Mouse (Mus musculus) A20 (cell line): ENCODE results near the gene Hipk3.

Experiments
- DNase-seq: peaks from one replicate; pipeline ENCODE4 v3.0.0-alpha.2; 2011; ENCODE audit warnings: low read depth, low spot score

Gene Hipk3

GRCm38 (mm10) chr2:104413011-104413410, 81.2 kb downstream of the Hipk3 start:
- DNase-seq: no peak

- no peak for DNase-seq
Observed at GRCm38 (mm10) chr2:104412496-104412895, 81.8 kb downstream of the Hipk3 start.

- DNase-seq: no peak
Observed at GRCm38 (mm10) chr2:104411806-104412205, 82.4 kb downstream of the Hipk3 start.

- no peak for DNase-seq
Observed at GRCm38 (mm10) chr2:104410963-104411545, 83.2 kb downstream of the Hipk3 start, which contains the start of gene D430041D05Rik. TSS of gene D430041D05Rik (minus strand) at chr2:104411013.

GRCm38 (mm10) chr2:104409851-104410821, 84.1 kb downstream of the Hipk3 start:
- no peak for DNase-seq

GRCm38 (mm10) chr2:104408351-104408750, 85.9 kb downstream of the Hipk3 start:
- no peak for DNase-seq

GRCm38 (mm10) chr2:104407913-104408312, 86.3 kb downstream of the Hipk3 start:
- no peak for DNase-seq

- no peak for DNase-seq
Observed at GRCm38 (mm10) chr2:104404036-104404435, 90.2 kb downstream of the Hipk3 start.

- DNase-seq: no peak
Observed at GRCm38 (mm10) chr2:104398651-104399290, 95.5 kb downstream of the Hipk3 start.

- no peak for DNase-seq
Observed at GRCm38 (mm10) chr2:104395961-104396360, 98.3 kb downstream of the Hipk3 start.

GRCm38 (mm10) chr2:104394769-104395168, 99.5 kb downstream of the Hipk3 start:
- DNase-seq: peak; percentile 50

GRCm38 (mm10) chr2:104392700-104393312, 101.4 kb downstream of the Hipk3 start:
- no peak for DNase-seq

- DNase-seq: no peak
Observed at GRCm38 (mm10) chr2:104389231-104389630, 105.0 kb downstream of the Hipk3 start.

- no peak for DNase-seq
Observed at GRCm38 (mm10) chr2:104385941-104386340, 108.3 kb downstream of the Hipk3 start.

- DNase-seq: peak; percentile 26
Observed at GRCm38 (mm10) chr2:104383589-104383988, 110.7 kb downstream of the Hipk3 start.

- DNase-seq: peak; percentile 14
Observed at GRCm38 (mm10) chr2:104382813-104383212, 111.4 kb downstream of the Hipk3 start.

GRCm38 (mm10) chr2:104379304-104379703, 114.9 kb downstream of the Hipk3 start:
- no peak for DNase-seq

GRCm38 (mm10) chr2:104378791-104379190, 115.5 kb downstream of the Hipk3 start:
- no peak for DNase-seq

- DNase-seq: peak; percentile 13
Observed at GRCm38 (mm10) chr2:104377990-104378389, 116.3 kb downstream of the Hipk3 start.
